10 mouse cellular contexts compared by ENCODE assay signal in genomic region chr11:87663948-87664347, GRCm38 (mm10). TPM values are rescaled to one million over a fixed set of nuclear protein-coding genes. Genes with fewer than 3 reads are reported as not detected.
A peak's percentile ranks its signal among the peaks of the same experiment; 100 is the strongest.
DNase-seq lines count a peak whose midpoint lies in the region; ATAC-seq and TF ChIP-seq lines count a peak whose summit lies in the region.
"Had no signal": no experiment of that assay in that cellular context is flagged by ENCODE, and none has a peak within 500 bp of the region (broad histone marks: within the 10 kb centered on the region; RNA-seq: fewer than 3 reads in every experiment).

No protein-coding gene starts in this region.

- peak overlapping the region; percentile 49; the same call in 1 of the 2 replicates for H3K9ac ChIP-seq in kidney, embryonic 14.5 days (ENCODE audit: low read depth, low read length)
- H3K9ac ChIP-seq in MEL (ENCODE audit: control insufficient read depth, low read depth, low read length, poor library complexity, severe bottlenecking), result peak overlapping the region; percentile 65
- no peak overlapping the region for H3K9ac ChIP-seq in embryonic facial prominence, embryonic 12.5 days
- no peak overlapping the region; the same call in 1 of the 2 replicates for H3K9ac ChIP-seq in liver, embryonic 14.5 days (replicated peaks)

- no peak for TF ChIP-seq EP300 in MEL (IDR thresholded peaks at IDR 0.05; ENCODE audit: low read depth in 1 of 2, low read length in 2 of 2)
- TF ChIP-seq EP300 in liver, embryonic 14.5 days (IDR thresholded peaks at IDR 0.05; ENCODE audit: low read depth), result no peak

- H3K4me1 ChIP-seq in kidney, embryonic 14.5 days (ENCODE audit: control insufficient read depth, insufficient read depth, low read length), result no peaks in the 10 kb centered on the region
- peaks cover 3 to 7% of the 10 kb centered on the region in 2 experiments; a peak in 3 of 4 replicates for H3K4me1 ChIP-seq in MEL (ENCODE audit: control insufficient read depth in 1 of 2, insufficient read depth in 2 of 2, low read length in 2 of 2)
- H3K4me1 ChIP-seq in embryonic facial prominence, embryonic 12.5 days, result no peaks in the 10 kb centered on the region
- peaks cover 0 to 8% of the 10 kb centered on the region in 2 experiments; a peak in 1 of 4 replicates for H3K4me1 ChIP-seq in liver, embryonic 14.5 days (replicated peaks; ENCODE audit: control insufficient read depth in 2 of 2, insufficient read depth in 2 of 2, low read length in 1 of 2)

- no peaks in the 10 kb centered on the region for H3K36me3 ChIP-seq in kidney, embryonic 14.5 days (ENCODE audit: control insufficient read depth, insufficient read depth, low read length)
- peaks cover 0 to 16% of the 10 kb centered on the region in 2 experiments; a peak in 2 of 4 replicates for H3K36me3 ChIP-seq in MEL (ENCODE audit: control insufficient read depth in 1 of 2, insufficient read depth in 2 of 2, low read length in 2 of 2)
- H3K36me3 ChIP-seq in embryonic facial prominence, embryonic 12.5 days, result no peaks in the 10 kb centered on the region
- H3K36me3 ChIP-seq in liver, embryonic 14.5 days (replicated peaks; ENCODE audit: control insufficient read depth, insufficient read depth, low read depth), result no peaks in the 10 kb centered on the region
- H3K36me3 ChIP-seq: midbrain, embryonic 13.5 days had no signal

- H3K27ac ChIP-seq in kidney, embryonic 14.5 days (ENCODE audit: low read depth, low read length), result no peak overlapping the region
- peak overlapping the region; percentile 57 for H3K27ac ChIP-seq in MEL (ENCODE audit: control insufficient read depth, low read depth, low read length)
- no peak overlapping the region for H3K27ac ChIP-seq in embryonic facial prominence, embryonic 12.5 days
- H3K27ac ChIP-seq in liver, embryonic 14.5 days, result no peak overlapping the region
- H3K27ac ChIP-seq: midbrain, embryonic 13.5 days had no signal

- no peak for TF ChIP-seq POLR2A in MEL (IDR thresholded peaks at IDR 0.05; ENCODE audit: control insufficient read depth in 1 of 2, insufficient read depth in 1 of 2, low read depth in 1 of 2, low read length in 2 of 2, poor library complexity in 1 of 2)

- ATAC-seq in kidney, embryonic 14.5 days (ENCODE audit: low FRiP score, low TSS enrichment), result no peak
- ATAC-seq in embryonic facial prominence, embryonic 12.5 days (ENCODE audit: insufficient number of reproducible peaks, insufficient read depth, low FRiP score, low TSS enrichment), result no peak
- no peak for ATAC-seq in liver, embryonic 14.5 days (ENCODE audit: insufficient read depth)
- ATAC-seq in monocyte, adult 5-6 weeks (replicated peaks; ENCODE audit: insufficient number of reproducible peaks, low FRiP score, low TSS enrichment, poor library complexity, severe bottlenecking), result no peak
- ATAC-seq: midbrain, embryonic 13.5 days had no signal

- H3K9me3 ChIP-seq in kidney, embryonic 14.5 days (ENCODE audit: control insufficient read depth, low read length), result no peaks in the 10 kb centered on the region
- H3K9me3 ChIP-seq in MEL (replicated peaks; ENCODE audit: insufficient read depth, low read length), result no peaks in the 10 kb centered on the region
- no peaks in the 10 kb centered on the region for H3K9me3 ChIP-seq in embryonic facial prominence, embryonic 12.5 days
- H3K9me3 ChIP-seq in liver, embryonic 14.5 days (ENCODE audit: control insufficient read depth, low read length), result no peaks in the 10 kb centered on the region
- H3K9me3 ChIP-seq: midbrain, embryonic 13.5 days had no signal

- peaks cover 5% of the 10 kb centered on the region; the same call in 1 of the 2 replicates for H3K27me3 ChIP-seq in kidney, embryonic 14.5 days (ENCODE audit: control insufficient read depth, insufficient read depth, low read length)
- H3K27me3 ChIP-seq in MEL (ENCODE audit: control insufficient read depth in 1 of 2, insufficient read depth in 2 of 2, low read length in 2 of 2), result peaks cover 6 to 11% of the 10 kb centered on the region in 2 experiments
- peaks cover 9% of the 10 kb centered on the region for H3K27me3 ChIP-seq in embryonic facial prominence, embryonic 12.5 days
- no peaks in the 10 kb centered on the region for H3K27me3 ChIP-seq in liver, embryonic 14.5 days (ENCODE audit: control insufficient read depth, insufficient read depth, low read length)

- WGBS in kidney, embryonic 14.5 days, result 70% methylated on average over 6 of the region's 6 CpGs
- 67% methylated on average over 6 of the region's 6 CpGs for WGBS in embryonic facial prominence, embryonic 12.5 days
- 67% methylated on average over 6 of the region's 6 CpGs for WGBS in liver, embryonic 14.5 days (ENCODE audit: insufficient replicate concordance)

- peaks cover 18% of the 10 kb centered on the region for H3K79me2 ChIP-seq in MEL (ENCODE audit: control insufficient read depth, insufficient read depth, low read length, poor library complexity)

- TF ChIP-seq CTCF in MEL (IDR thresholded peaks at IDR 0.05 in 2 of 3, conservative IDR thresholded peaks at IDR 0.05 in 1 of 3; ENCODE audit: control insufficient read depth in 1 of 3, insufficient read depth in 1 of 3, low read depth in 2 of 3, low read length in 3 of 3, poor library complexity in 1 of 3, severe bottlenecking in 1 of 3), result no peak
- TF ChIP-seq CTCF in liver, embryonic 14.5 days (IDR thresholded peaks at IDR 0.05; ENCODE audit: low read depth), result no peak

- peak overlapping the region; percentile 18; the same call in 1 of the 2 replicates for H3K4me2 ChIP-seq in kidney, embryonic 14.5 days (replicated peaks; ENCODE audit: low read depth, low read length)
- peak overlapping the region; percentile 62; the same call in 1 of the 2 replicates for H3K4me2 ChIP-seq in embryonic facial prominence, embryonic 12.5 days (replicated peaks)
- peak overlapping the region; percentile 31; the same call in 1 of the 2 replicates for H3K4me2 ChIP-seq in liver, embryonic 14.5 days (ENCODE audit: low read depth)

- DNase-seq in kidney, adult 11 months, result no peak
- peak; percentile 52 for DNase-seq in MEL (ENCODE audit: low read depth, low spot score)
- no peak for DNase-seq in liver, embryonic 14.5 days (ENCODE audit: low read depth in 3 of 3, low spot score in 3 of 3)
- no peak for DNase-seq in left cerebral cortex, adult 18-20 months (ENCODE audit: low spot score in 2 of 2)
- DNase-seq: heart, postnatal 14 days; thymus, adult 18-20 months had no signal

- peak overlapping the region; percentile 38 for H3K4me3 ChIP-seq in kidney, embryonic 14.5 days (ENCODE audit: low read length)
- H3K4me3 ChIP-seq in MEL (ENCODE audit: control insufficient read depth in 1 of 2, insufficient read depth in 1 of 2, low read depth in 2 of 2, low read length in 2 of 2), result peak overlapping the region; percentile 59 to 64
- peak overlapping the region; percentile 15 for H3K4me3 ChIP-seq in embryonic facial prominence, embryonic 12.5 days
- peak overlapping the region; percentile 38 to 57 for H3K4me3 ChIP-seq in liver, embryonic 14.5 days (ENCODE audit: insufficient read depth in 1 of 2, low read depth in 2 of 2, low read length in 2 of 2)

- TF ChIP-seq RAD21 in MEL (IDR thresholded peaks at IDR 0.05; ENCODE audit: low read depth, low read length), result no peak

TF ChIP-seq in MEL, 35 proteins besides CTCF, POLR2A, EP300 and RAD21:
- no peak for TF ChIP-seq RCOR1 (IDR thresholded peaks at IDR 0.05; ENCODE audit: low read depth, low read length)
- 0 out of 2 replicates have a peak, but pooled peaks have one; percentile 29 for TF ChIP-seq MYC (IDR thresholded peaks at IDR 0.05; ENCODE audit: low read depth, low read length)
TF ChIP-seq in MEL: peak in this region for 1.

RNA-seq across cellular contexts. Expression of gene Rnf43, which starts 1.4 kb away (rescaled TPM):
- polyA plus RNA-seq in kidney, embryonic 14.5 days (2014; fragmentation: Nextera tagmentation; extraction: Ambion mirVana), result 5.9 and 10.4 TPM in 2 replicates
- 12.9 and 17.3 TPM in 2 replicates for total RNA-seq in MEL (2012; rRNA removed)
- polyA plus RNA-seq in MEL (2012; ENCODE audit: insufficient read depth in 1 of 2, insufficient read length in 2 of 2, low read depth in 1 of 2, low replicate concordance in 2 of 2, missing spikeins in 1 of 2), result 10 to 100 TPM in 1 of 2 experiments, not detected in 1; 14.6 TPM
- 4.5 and 5.5 TPM in 2 replicates for polyA plus RNA-seq in embryonic facial prominence, embryonic 12.5 days (2016; fragmentation: Nextera tagmentation; extraction: Ambion mirVana)
- 3.5 and 4.2 TPM in 2 replicates for polyA plus RNA-seq in liver, embryonic 14.5 days (2012; rRNA removed)
- 4.5 and 5.0 TPM in 2 replicates for polyA plus RNA-seq in liver, embryonic 14.5 days (2014; fragmentation: Nextera tagmentation; extraction: Ambion mirVana)
- total RNA-seq in left cerebral cortex, adult 18-20 months (2021), result 1 to 10 TPM; 2.1 to 2.2 TPM
- 5.8 to 17.9 TPM (median 10.8 TPM) in 3 replicates for total RNA-seq in monocyte, adult 5-6 weeks (2017)

RNA-seq across cellular contexts. Expression of gene Hsf5, which starts 47.0 kb away (rescaled TPM):
- polyA plus RNA-seq in kidney, embryonic 14.5 days (2014; fragmentation: Nextera tagmentation; extraction: Ambion mirVana), result 0.23 and 0.24 TPM in 2 replicates
- not detected in 2 replicates for total RNA-seq in MEL (2012; rRNA removed)
- polyA plus RNA-seq in MEL (2012; ENCODE audit: insufficient read depth in 1 of 2, insufficient read length in 2 of 2, low read depth in 1 of 2, low replicate concordance in 2 of 2, missing spikeins in 1 of 2), result under 1 TPM in 1 of 2 experiments, not detected in 1; 0.03 TPM
- 0.31 and 0.51 TPM in 2 replicates for polyA plus RNA-seq in embryonic facial prominence, embryonic 12.5 days (2016; fragmentation: Nextera tagmentation; extraction: Ambion mirVana)
- 0.02 TPM in 1 of 2 replicates, not detected in the other for polyA plus RNA-seq in liver, embryonic 14.5 days (2012; rRNA removed)
- not detected in 2 replicates for polyA plus RNA-seq in liver, embryonic 14.5 days (2014; fragmentation: Nextera tagmentation; extraction: Ambion mirVana)
- total RNA-seq in left cerebral cortex, adult 18-20 months (2021), result under 1 TPM; 0.49 to 0.58 TPM
- 1.2 TPM in 1 of 3 replicates, not detected in the others for total RNA-seq in monocyte, adult 5-6 weeks (2017)

Comparison
In these comparisons a context has a peak if more than half of its experiments do, and no peak if none do; other contexts are left out.
1. H3K9ac ChIP-seq: peak in kidney, embryonic 14.5 days (single experiment) and MEL (single experiment); none in embryonic facial prominence, embryonic 12.5 days (single experiment) and liver, embryonic 14.5 days (single experiment).
2. Peak in every context shown above with its lines, with median percentiles within 50 percentile points of each other: H3K4me2 ChIP-seq and H3K4me3 ChIP-seq.